Mouse (Mus musculus): Measurements from ENCODE around the gene Mcoln2.

Mcoln2 gene

GRCm38 (mm10) chr3:146145501-146145900, 4.1 kb upstream of the Mcoln2 start:
- CTCF ChIA-PET, result interaction anchor here (0.6 kb wide), 1 partner anchor 41 kb away, joined by 3 read pairs; no protein-coding TSS in a partner anchor

GRCm38 (mm10) chr3:146146131-146146530, 3.5 kb upstream of the Mcoln2 start:
- CTCF ChIA-PET, result no interaction called here

- CTCF ChIA-PET, result interaction anchor here (0.7 kb wide), 1 partner anchor 45 kb away, joined by 4 read pairs; no protein-coding TSS in a partner anchor
These were observed 396 bp downstream of the Mcoln2 start for GRCm38 (mm10) chr3:146150058-146150400.

GRCm38 (mm10) chr3:146150560-146150959, 927 bp downstream of the Mcoln2 start:
- CTCF ChIA-PET, result no interaction called here

GRCm38 (mm10) chr3:146151328-146151727, 1.7 kb downstream of the Mcoln2 start:
- CTCF ChIA-PET, result no interaction called here

DNA sequence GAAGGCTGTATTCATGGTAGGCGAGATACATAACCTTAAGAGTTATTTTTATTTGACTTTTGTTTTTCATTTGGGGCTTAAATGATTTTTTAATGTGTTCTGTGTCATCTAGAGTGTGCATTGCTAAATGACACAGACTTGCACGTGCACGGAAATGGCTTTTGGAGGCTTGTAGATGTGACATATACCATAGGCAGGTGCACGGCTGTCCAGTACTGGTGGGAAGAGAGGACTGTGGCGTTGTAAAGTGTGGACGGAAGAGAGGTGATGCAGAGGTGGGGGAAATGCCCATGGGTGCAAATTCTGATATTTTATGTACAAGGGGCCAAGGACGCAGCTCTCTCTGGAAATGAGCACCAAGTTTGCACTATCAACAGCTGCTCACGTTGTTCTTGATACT, 2.1 kb downstream of the Mcoln2 start:
- CTCF ChIA-PET, result no interaction called here

DNA sequence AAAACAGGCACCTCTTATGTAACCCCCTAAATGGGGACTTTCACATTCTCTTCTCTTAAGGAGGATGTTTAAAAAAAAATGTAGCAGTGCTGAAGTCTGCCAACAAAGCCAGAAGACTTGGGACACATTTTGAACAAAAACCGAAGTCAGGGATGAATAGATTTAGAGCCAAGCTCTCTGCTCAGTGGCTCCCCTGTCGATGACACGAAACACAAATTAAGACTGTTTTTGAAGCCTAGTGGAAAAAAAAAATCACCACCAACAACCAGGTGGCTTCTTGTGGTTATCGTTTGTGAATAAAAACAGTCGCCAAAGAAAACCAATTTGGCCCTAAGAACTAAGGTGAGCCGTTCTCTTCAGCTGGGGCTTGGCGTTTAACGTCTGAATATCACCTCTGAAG, 2.7 kb downstream of the Mcoln2 start:
- CTCF ChIA-PET, result no interaction called here

DNA sequence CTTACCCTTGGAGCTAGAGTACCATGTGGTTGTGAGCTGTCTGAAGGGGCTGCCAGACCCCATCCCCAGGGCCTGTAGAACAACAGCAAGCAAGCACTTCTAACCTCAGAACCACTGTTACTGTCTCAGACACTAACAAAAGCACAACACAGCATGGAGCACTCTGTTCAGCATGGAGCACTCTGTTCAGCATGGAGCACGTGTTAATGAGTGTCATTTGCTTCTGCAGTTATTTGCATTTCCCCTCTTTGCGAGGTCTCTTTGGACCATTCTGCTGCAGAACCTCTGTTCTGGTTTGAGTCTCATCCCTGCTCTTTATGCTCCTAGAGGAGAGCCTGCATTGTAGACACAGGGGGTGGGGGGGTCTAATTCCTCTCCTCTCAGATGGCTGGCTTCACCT, 3.3 kb downstream of the Mcoln2 start:
- CTCF ChIA-PET, result no interaction called here

- CTCF ChIA-PET, result interaction anchor here (0.5 kb wide), 1 partner anchor 227 kb away, joined by 4 read pairs; no protein-coding TSS in a partner anchor
These were observed 4.4 kb downstream of the Mcoln2 start for GRCm38 (mm10) chr3:146153862-146154611.

DNA sequence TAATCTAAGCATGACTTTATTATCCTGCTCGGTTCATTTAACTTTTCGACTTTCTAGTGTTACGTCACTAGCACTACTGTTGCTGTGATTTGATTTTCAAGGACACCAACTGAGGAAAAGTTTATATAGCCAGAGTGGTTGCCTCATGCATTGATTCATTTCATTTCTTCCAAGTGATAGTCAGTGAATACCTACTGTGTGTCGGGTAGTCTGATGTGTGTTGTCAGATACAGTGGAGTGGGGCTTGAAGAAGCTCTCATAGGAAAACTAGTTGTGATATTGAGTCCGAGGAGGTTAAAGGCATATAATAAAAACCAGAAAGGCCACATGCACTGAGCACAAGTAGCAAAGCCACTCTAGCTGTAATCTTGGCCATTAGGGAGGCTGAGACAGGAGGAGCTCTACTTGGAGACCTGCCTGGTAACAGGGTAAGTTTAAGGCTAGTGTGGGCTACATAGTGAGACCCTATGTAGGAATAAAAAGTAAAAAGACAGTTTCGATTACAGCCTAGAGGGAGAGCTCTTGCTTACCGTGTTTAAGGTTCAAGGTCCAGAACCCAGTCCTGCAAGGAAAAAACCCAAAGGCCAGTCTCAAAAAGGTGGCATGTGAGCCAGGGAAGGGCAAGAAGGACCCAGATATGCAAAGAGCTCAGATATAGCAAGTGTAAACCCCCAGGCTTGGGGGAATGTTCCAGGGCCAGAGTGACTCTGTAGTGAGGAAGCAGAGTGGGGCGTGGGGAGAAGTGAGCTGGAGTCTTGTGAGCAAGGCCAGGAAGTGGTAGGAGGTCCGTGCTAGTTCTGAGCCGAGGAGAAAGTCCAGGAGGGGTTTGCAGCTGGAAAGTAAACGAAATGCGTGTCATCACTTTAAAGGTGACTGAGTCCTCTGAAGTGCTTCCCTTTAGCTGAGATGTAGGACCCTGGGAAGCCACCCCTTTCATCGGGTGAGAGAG, 6.3 kb downstream of the Mcoln2 start:
- CTCF ChIA-PET, result interaction anchor here (1.0 kb wide), 1 partner anchor 29 kb away, joined by 3 read pairs; no protein-coding TSS in a partner anchor

DNA sequence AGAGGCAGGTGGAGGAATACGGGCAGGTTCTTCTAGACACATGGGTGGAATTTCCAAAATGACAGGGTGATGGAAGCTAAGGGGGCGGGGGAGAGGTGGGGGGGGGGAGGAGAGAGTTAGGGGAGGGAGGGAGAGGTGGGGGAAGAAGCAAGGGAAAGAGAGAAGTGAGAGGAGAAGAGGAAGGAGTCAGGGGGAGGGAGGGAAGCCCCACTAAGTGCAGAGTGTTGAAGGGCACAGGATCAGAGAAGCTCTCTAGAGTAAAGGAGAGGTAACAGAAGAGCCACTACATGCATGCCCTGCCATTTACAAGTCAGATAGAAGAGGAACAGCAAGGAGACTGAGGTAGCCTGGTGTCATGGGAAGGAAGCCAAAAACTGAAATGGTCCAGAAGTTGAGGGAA, 7.2 kb downstream of the Mcoln2 start:
- CTCF ChIA-PET, result no interaction called here

- CTCF ChIA-PET, result interaction anchor here (0.7 to 1.2 kb wide), 5 partner anchors 15 to 283 kb away, joined by 3 to 16 read pairs (median 8); no protein-coding TSS in a partner anchor
These were observed 8.4 kb downstream of the Mcoln2 start for GRCm38 (mm10) chr3:146158039-146158438.

DNA sequence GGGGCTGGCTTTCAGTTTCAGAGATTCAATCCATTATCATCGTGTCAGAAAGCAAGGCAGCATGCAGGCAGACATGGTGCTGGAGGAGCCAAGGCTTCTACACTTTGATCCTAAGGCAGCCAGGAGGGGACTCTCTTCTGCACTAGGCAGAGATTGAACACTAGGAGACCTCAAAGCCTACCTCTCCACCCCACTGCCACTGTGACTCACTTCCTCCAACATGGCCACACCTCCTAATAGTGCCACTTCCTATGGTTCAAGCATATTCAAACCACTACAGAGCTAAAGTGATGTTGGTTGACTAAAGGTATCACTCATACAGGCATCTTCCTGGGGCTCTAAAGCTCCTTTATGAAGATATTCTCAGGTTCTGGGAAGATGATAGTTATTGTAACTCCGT, 9.7 kb downstream of the Mcoln2 start:
- CTCF ChIA-PET, result interaction anchor here (0.6 to 1.2 kb wide), 3 partner anchors 13 to 1604 kb away, joined by 3 to 8 read pairs (median 3); no protein-coding TSS in a partner anchor

- CTCF ChIA-PET, result interaction anchor here (0.6 kb wide), 1 partner anchor 192 kb away, joined by 3 read pairs; no protein-coding TSS in a partner anchor
These were observed 12.6 kb downstream of the Mcoln2 start for GRCm38 (mm10) chr3:146162197-146162596.

GRCm38 (mm10) chr3:146169356-146169755, 19.7 kb downstream of the Mcoln2 start:
- CTCF ChIA-PET, result interaction anchor here (0.6 kb wide), 1 partner anchor 37 kb away, joined by 7 read pairs; no protein-coding TSS in a partner anchor

DNA sequence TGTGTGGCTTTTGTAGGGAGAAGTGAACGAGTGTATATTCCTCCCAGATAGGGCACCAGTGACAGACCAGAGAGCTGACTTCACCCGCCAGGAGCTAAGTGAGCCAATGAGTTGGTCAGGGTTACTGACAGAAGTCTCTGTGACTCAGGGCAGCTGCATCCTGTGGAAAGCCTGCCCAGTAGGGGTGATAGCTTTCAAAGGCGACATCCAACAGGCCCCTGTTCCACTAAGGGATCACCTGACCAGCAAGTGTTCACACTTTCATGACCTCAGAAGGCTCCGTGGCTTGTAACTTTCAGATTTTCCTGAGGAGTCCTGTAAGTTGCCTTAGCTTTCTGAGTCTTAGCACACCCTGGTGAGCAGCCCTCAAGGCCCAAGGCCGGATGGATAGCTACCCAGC, 23.4 kb downstream of the Mcoln2 start:
- CTCF ChIA-PET, result interaction anchor here (0.6 kb wide), 1 partner anchor 14 kb away, joined by 8 read pairs; no protein-coding TSS in a partner anchor

DNA sequence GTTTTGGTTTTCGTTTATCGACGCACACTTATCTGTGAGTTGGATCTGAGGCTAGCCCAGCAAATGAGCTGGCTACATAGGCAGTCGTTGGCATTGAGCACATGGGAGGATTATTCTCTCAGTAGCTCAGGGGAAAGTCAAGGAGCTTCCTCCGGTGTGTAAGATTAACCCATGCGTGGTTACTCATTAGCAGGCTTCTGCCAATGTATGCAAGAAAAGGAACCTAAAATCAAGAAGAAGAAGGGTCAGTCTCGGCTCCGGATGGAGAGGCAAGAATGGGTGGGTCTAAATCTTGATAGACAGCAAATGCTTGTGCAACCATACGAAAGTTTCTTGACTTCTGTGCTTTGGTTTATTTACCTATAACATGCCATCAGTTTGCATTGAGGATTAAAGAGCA, 24.6 kb downstream of the Mcoln2 start:
- CTCF ChIA-PET, result no interaction called here

DNA sequence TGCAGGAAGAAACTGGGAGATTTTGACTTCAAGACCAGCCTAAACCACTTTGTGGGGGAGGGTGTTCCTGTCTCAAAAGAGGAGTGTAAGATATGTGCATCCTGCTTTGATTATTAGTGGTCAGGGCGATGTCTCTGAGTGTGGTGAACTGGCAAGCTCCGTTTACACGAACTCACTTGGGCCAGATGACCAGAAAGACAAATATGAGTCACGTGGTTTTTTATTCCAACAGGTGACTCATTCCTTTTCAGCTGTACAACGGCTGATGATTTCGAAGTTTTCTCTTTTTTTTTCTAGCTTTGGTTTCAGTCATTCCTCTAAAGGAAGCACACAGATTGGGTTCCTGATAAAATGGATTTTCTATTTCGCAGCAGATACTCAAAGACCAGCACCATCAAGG, 27.7 kb downstream of the Mcoln2 start:
- CTCF ChIA-PET, result interaction anchor here (0.6 to 2.8 kb wide), 13 partner anchors 18 to 235 kb away, joined by 3 to 19 read pairs (median 3); no protein-coding TSS in a partner anchor

- CTCF ChIA-PET, result interaction anchor here (0.6 to 2.8 kb wide), 11 partner anchors 18 to 236 kb away, joined by 3 to 19 read pairs (median 3); no protein-coding TSS in a partner anchor
These were observed 28.3 kb downstream of the Mcoln2 start for GRCm38 (mm10) chr3:146177748-146178582.

DNA sequence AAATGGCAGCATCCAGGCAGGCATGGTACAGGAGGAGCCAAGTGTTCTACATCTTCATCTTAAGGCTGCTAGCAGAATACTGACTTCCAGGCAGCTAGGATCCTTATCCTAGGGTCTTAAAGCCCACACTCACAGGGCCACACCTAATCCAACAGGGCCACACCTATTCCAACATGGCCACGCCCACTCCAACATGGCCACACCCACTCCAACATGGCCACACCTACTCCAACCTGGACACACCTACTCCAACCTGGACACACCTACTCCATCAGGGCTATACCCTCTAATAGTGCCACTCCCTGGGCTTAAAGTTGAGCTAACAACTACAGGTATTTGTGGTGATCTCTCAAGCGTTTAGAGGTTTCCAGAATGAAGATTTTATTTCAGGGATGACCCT, 30.7 kb downstream of the Mcoln2 start:
- CTCF ChIA-PET, result interaction anchor here (0.6 kb wide), 2 partner anchors 122 to 149 kb away, joined by 3 to 7 read pairs; no protein-coding TSS in a partner anchor

- CTCF ChIA-PET, result interaction anchor here (0.6 to 0.7 kb wide), 2 partner anchors 148 to 271 kb away, joined by 3 to 4 read pairs; no protein-coding TSS in a partner anchor
These were observed 31.4 kb downstream of the Mcoln2 start for GRCm38 (mm10) chr3:146180986-146181385.
